ENCODE assay signal across 8 mouse cellular contexts in genomic region chr10:96621980-96622645, GRCm38 (mm10). TPM values are rescaled to one million over a fixed set of nuclear protein-coding genes. Genes with fewer than 3 reads are reported as not detected.
DNase-seq lines count a peak whose midpoint lies in the region; ATAC-seq and TF ChIP-seq lines count a peak whose summit lies in the region.

No protein-coding gene starts in this region.

- peak overlapping the region; percentile 63 for H3K4me2 ChIP-seq in embryonic facial prominence, embryonic 15.5 days (replicated peaks)
- peak overlapping the region; percentile 51 for H3K4me2 ChIP-seq in kidney, embryonic 16.5 days (replicated peaks; ENCODE audit: low read depth, low read length)
- peak overlapping the region; percentile 88 for H3K4me2 ChIP-seq in neural tube, embryonic 12.5 days (replicated peaks)

- peaks cover 67% of the 10 kb centered on the region for H3K36me3 ChIP-seq in C2C12 (ENCODE audit: control insufficient read depth, insufficient read depth)
- peaks cover 27% of the 10 kb centered on the region; the same call in 1 of the 2 replicates for H3K36me3 ChIP-seq in embryonic facial prominence, embryonic 15.5 days
- peaks cover 14% of the 10 kb centered on the region; the same call in 1 of the 2 replicates for H3K36me3 ChIP-seq in kidney, embryonic 16.5 days (ENCODE audit: insufficient read depth, low read length)
- peaks cover 24% of the 10 kb centered on the region for H3K36me3 ChIP-seq in neural tube, embryonic 12.5 days

- H3K79me2 ChIP-seq in C2C12 (ENCODE audit: control insufficient read depth, insufficient read depth) = peaks cover 100% of the 10 kb centered on the region

- peaks cover 90% of the 10 kb centered on the region for H3K79me3 ChIP-seq in C2C12 (ENCODE audit: low read depth)

- 51% methylated on average over 13 of the region's 13 CpGs for WGBS in embryonic facial prominence, embryonic 15.5 days
- 61% methylated on average over 13 of the region's 13 CpGs for WGBS in kidney, embryonic 16.5 days
- 87% methylated on average over 13 of the region's 13 CpGs for whole genome bisulfite sequencing in neural tube, embryonic 12.5 days

- H3ac ChIP-seq in C2C12 (ENCODE audit: control insufficient read depth, insufficient read length, low read depth) = peak overlapping the region; percentile 28

- H3K9me3 ChIP-seq in embryonic facial prominence, embryonic 15.5 days (replicated peaks) = no peaks in the 10 kb centered on the region
- H3K9me3 ChIP-seq in kidney, embryonic 16.5 days (ENCODE audit: low read length) = no peaks in the 10 kb centered on the region
- no peaks in the 10 kb centered on the region for H3K9me3 ChIP-seq in neural tube, embryonic 12.5 days

- H3K9ac ChIP-seq in embryonic facial prominence, embryonic 15.5 days = no peak overlapping the region
- peak overlapping the region; percentile 7; the same call in 1 of the 2 replicates for H3K9ac ChIP-seq in kidney, embryonic 16.5 days (replicated peaks; ENCODE audit: low read length)
- 0 out of 2 replicates have a peak overlapping the region, but pooled peaks have one; percentile 21 for H3K9ac ChIP-seq in neural tube, embryonic 12.5 days

- TF ChIP-seq CTCF in C2C12 (IDR thresholded peaks at IDR 0.05; ENCODE audit: control insufficient read depth, insufficient read depth, insufficient read length) = no peak

- ATAC-seq in embryonic facial prominence, embryonic 15.5 days (ENCODE audit: insufficient number of reproducible peaks, low FRiP score, low TSS enrichment, low read depth) = no peak
- ATAC-seq in kidney, embryonic 16.5 days (ENCODE audit: low FRiP score, low TSS enrichment) = no peak
- ATAC-seq in neural tube, embryonic 12.5 days (ENCODE audit: low FRiP score, low read depth) = no peak
- no peak for ATAC-seq in inflammation-experienced regulatory T-cells, adult 6 months
- ATAC-seq in megakaryocyte-erythroid progenitor cell, adult 5-6 weeks (replicated peaks; ENCODE audit: low FRiP score, low TSS enrichment, poor library complexity, severe bottlenecking) = no peak

- 0 out of 2 replicates have a peak overlapping the region, but pooled peaks have one; percentile 5 for H3K27ac ChIP-seq in embryonic facial prominence, embryonic 15.5 days (replicated peaks)
- 0 out of 2 replicates have a peak overlapping the region, but pooled peaks have one; percentile 1 for H3K27ac ChIP-seq in kidney, embryonic 16.5 days (ENCODE audit: low read length)
- H3K27ac ChIP-seq in neural tube, embryonic 12.5 days = no peak overlapping the region

- peak; percentile 45 for DNase-seq in cerebellum, adult 11 months
- no peak for DNase-seq in cerebellum, adult 11-12 months

- H3K4me1 ChIP-seq in embryonic facial prominence, embryonic 15.5 days = peaks cover 22% of the 10 kb centered on the region
- peaks cover 41% of the 10 kb centered on the region for H3K4me1 ChIP-seq in kidney, embryonic 16.5 days (ENCODE audit: insufficient read depth, low read length)
- peaks cover 49% of the 10 kb centered on the region for H3K4me1 ChIP-seq in neural tube, embryonic 12.5 days

- H3K4me3 ChIP-seq in C2C12 (ENCODE audit: insufficient read depth, poor library complexity, severe bottlenecking) = peak overlapping the region; percentile 18
- peak overlapping the region; percentile 53 for H3K4me3 ChIP-seq in embryonic facial prominence, embryonic 15.5 days (replicated peaks)
- H3K4me3 ChIP-seq in kidney, embryonic 16.5 days (ENCODE audit: low read length) = peak overlapping the region; percentile 35
- H3K4me3 ChIP-seq in neural tube, embryonic 12.5 days = peak overlapping the region; percentile 38

- no peaks in the 10 kb centered on the region for H3K27me3 ChIP-seq in C2C12 (ENCODE audit: control insufficient read depth, insufficient read depth, insufficient read length)
- H3K27me3 ChIP-seq in embryonic facial prominence, embryonic 15.5 days = no peaks in the 10 kb centered on the region
- no peaks in the 10 kb centered on the region for H3K27me3 ChIP-seq in kidney, embryonic 16.5 days (ENCODE audit: insufficient read depth, low read length)
- H3K27me3 ChIP-seq in neural tube, embryonic 12.5 days (replicated peaks) = no peaks in the 10 kb centered on the region

TF ChIP-seq in C2C12, 6 proteins besides CTCF, POLR2A, EP300 and RAD21:
- TF ChIP-seq MYOD1 (IDR thresholded peaks at IDR 0.05; ENCODE audit: control insufficient read depth, insufficient read length, low read depth) = no peak
- TF ChIP-seq MYOG (IDR thresholded peaks at IDR 0.05; ENCODE audit: control insufficient read depth, extremely low read depth, insufficient read length) = no peak
- no peak for TF ChIP-seq FOSL1 (IDR thresholded peaks at IDR 0.05; ENCODE audit: insufficient read depth, low read length, poor library complexity, severe bottlenecking)
- TF ChIP-seq CEBPB (IDR thresholded peaks at IDR 0.05; ENCODE audit: low read depth) = no peak
- TF ChIP-seq MAX (IDR thresholded peaks at IDR 0.05) = no peak
- TF ChIP-seq USF1 (IDR thresholded peaks at IDR 0.05; ENCODE audit: low read depth) = no peak

RNA-seq across cellular contexts. Expression of gene Btg1, which starts 5.3 kb away (rescaled TPM):
- 31.7 TPM for polyA plus RNA-seq in C2C12 (2012; fragmentation: generic; extraction: Trizol)
- 87.6 and 89.2 TPM in 2 replicates for polyA plus RNA-seq in embryonic facial prominence, embryonic 15.5 days (2015; fragmentation: Nextera tagmentation; extraction: Ambion mirVana)
- 47.9 and 51.4 TPM in 2 replicates for polyA plus RNA-seq in kidney, embryonic 16.5 days (2015; fragmentation: Nextera tagmentation; extraction: Ambion mirVana)
- 67.8 and 69.5 TPM in 2 replicates for polyA plus RNA-seq in neural tube, embryonic 12.5 days (2016; fragmentation: Nextera tagmentation; extraction: Ambion mirVana)
- polyA plus RNA-seq in inflammation-experienced regulatory T-cells, adult 6 months (2017; shearing (Covaris generic)) = 100 to 1,000 TPM; 133 to 334 (median 288) TPM
- 9.0 and 19.6 TPM in 2 replicates for total RNA-seq in megakaryocyte-erythroid progenitor cell, adult 5-6 weeks (2014; fragmentation: Nextera tagmentation)
- total RNA-seq in megakaryocyte-erythroid progenitor cell, adult 5-6 weeks (2017) = 30.2 and 41.5 TPM in 2 replicates
